Mouse (Mus musculus) C2C12 (cell line): ENCODE results near the gene Nuak1. TPM values are rescaled to one million over a fixed set of nuclear protein-coding genes. Genes with fewer than 3 reads are reported as not detected.

Source experiments
- H3K27me3 ChIP-seq: one replicate; pipeline ENCODE4 v1.6.1; 2011; ENCODE audit not compliant: control insufficient read depth, insufficient read depth, insufficient read length
- H3K36me3 ChIP-seq: one replicate; pipeline ENCODE4 v1.6.1; 2011; ENCODE audit not compliant: control insufficient read depth, insufficient read depth
- H3K4me3 ChIP-seq: one replicate; pipeline ENCODE4 v1.5.1; 2011; ENCODE audit warnings: mild to moderate bottlenecking, control low read depth; ENCODE audit not compliant: poor library complexity, insufficient read depth, severe bottlenecking
- H3K79me2 ChIP-seq: one replicate; pipeline ENCODE4 v1.6.1; 2011; ENCODE audit not compliant: control insufficient read depth, insufficient read depth
- H3K79me3 ChIP-seq: one replicate; pipeline ENCODE4 v1.6.1; 2011; ENCODE audit warnings: low read depth, control low read depth
- H3ac ChIP-seq: one replicate; pipeline ENCODE3; 2011; ENCODE audit warnings: low read depth; ENCODE audit not compliant: control insufficient read depth, insufficient read length
- CEBPB ChIP-seq: IDR thresholded peaks from one replicate; pipeline ENCODE4 v1.6.1; 2011; ENCODE audit warnings: low read depth, mild to moderate bottlenecking, control low read depth, moderate library complexity
- CTCF ChIP-seq: IDR thresholded peaks from one replicate; pipeline ENCODE4 v1.5.1; 2011; ENCODE audit not compliant: control insufficient read depth, insufficient read depth, insufficient read length
- FOSL1 ChIP-seq: IDR thresholded peaks from one replicate; pipeline ENCODE4 v1.8.0; 2011; ENCODE audit warnings: mild to moderate bottlenecking, low read length; ENCODE audit not compliant: poor library complexity, insufficient read depth, severe bottlenecking
- MAX ChIP-seq: IDR thresholded peaks from one replicate; pipeline ENCODE4 v1.6.1; 2011; ENCODE audit warnings: mild to moderate bottlenecking, control low read depth
- MYOD1 ChIP-seq: IDR thresholded peaks from one replicate; pipeline ENCODE4 v1.6.1; 2011; ENCODE audit warnings: low read depth; ENCODE audit not compliant: control insufficient read depth, insufficient read length
- MYOG ChIP-seq: IDR thresholded peaks from one replicate; pipeline ENCODE4 v1.6.1; 2011; ENCODE audit not compliant: control insufficient read depth, insufficient read length; ENCODE audit errors: extremely low read depth
- USF1 ChIP-seq: IDR thresholded peaks from one replicate; pipeline ENCODE4 v1.6.1; 2011; ENCODE audit warnings: low read depth, mild to moderate bottlenecking, control low read depth, moderate library complexity
- polyA plus RNA-seq: library from polyadenylated mRNA; unstranded; fragments of >200 nt; fragmentation: generic; extraction: Trizol; gene quantifications from one replicate; pipeline ENCODE4 v1.2.1, GENCODE M21; 2012; ENCODE audit warnings: missing spikeins

Nuak1 gene
- polyA plus RNA-seq, 1 experiment: 15.2 TPM

DNA sequence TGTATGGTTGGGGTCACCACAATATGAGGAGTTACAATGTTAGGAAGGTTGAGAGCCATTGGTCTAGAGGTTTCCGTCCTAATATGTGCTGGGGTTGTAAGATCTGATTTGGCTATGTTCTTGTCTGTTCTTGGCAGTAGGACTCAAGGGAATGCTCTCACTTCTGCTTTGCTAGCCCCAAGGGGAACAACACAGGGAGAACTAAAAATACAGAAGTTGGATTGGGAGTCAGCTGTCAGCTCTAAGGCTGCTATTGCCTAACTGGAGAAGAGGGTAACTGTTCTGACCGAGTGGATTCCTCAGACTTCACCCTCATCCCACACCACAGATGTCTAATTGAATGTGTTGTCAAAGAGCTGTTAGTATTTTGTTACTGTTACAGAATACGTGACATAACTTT, 101.6 kb downstream of the Nuak1 start:
- Histone ChIP-seq H3K79me2 (no peaks in the 10 kb centered on the region), H3K27me3 (no peaks in the 10 kb centered on the region), H3K36me3 (no peaks in the 10 kb centered on the region), H3K79me3 (no peaks in the 10 kb centered on the region), H3K4me3 (no peak overlapping the region), H3ac (no peak overlapping the region)
- TF ChIP-seq MAX: no peak

DNA sequence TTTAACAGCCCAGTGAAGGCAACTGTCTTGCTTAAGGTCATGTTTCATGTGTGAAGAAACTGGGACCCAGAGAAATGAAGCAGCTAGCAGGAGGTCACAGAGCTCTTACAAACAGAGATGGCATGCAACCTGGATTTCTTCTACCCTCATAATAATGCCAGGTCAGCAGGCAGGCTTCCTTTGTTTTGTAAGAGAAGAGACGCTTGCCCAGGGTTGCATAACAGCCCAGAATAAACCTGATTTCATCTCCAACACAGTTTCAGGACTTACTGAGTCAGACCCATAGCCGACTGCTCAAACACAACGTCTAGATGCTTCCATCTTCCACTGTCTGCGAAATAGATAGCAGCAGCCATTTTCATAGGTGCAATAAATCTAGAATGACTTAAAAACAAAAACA, 105.0 kb downstream of the Nuak1 start:
- Histone ChIP-seq H3K36me3 (no peaks in the 10 kb centered on the region), H3K27me3 (no peaks in the 10 kb centered on the region), H3K79me2 (no peaks in the 10 kb centered on the region), H3ac (no peak overlapping the region), H3K4me3 (no peak overlapping the region), H3K79me3 (no peaks in the 10 kb centered on the region)
- TF ChIP-seq CTCF (no peak), CEBPB (no peak), MAX (no peak), MYOD1 (no peak), MYOG (no peak), USF1 (no peak), FOSL1 (no peak)

DNA sequence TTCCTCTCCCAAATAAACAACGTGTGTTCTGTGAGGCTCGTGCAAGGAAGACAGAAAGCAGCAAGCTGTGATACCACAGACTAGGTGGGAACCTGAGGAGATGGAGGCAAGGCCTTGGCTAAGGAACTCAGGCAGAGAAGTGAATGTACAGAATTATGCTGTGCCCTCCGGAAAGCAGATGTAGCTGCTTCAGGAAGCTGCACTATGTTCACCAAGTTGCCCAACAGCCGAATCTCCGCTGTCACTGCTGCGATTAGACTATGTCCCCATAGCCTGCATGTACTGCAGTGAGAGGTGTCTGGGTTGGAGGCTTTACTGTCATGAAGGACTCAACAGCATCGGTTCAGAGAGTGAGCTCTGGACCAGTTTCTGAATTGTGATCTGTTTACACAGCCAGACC, 110.6 kb downstream of the Nuak1 start:
- Histone ChIP-seq H3K79me3 (no peaks in the 10 kb centered on the region), H3K79me2 (no peaks in the 10 kb centered on the region), H3ac (no peak overlapping the region), H3K36me3 (no peaks in the 10 kb centered on the region), H3K4me3 (no peak overlapping the region), H3K27me3 (no peaks in the 10 kb centered on the region)
- TF ChIP-seq CTCF (no peak), MYOG (no peak), MYOD1 (no peak), FOSL1 (no peak), CEBPB (no peak), USF1 (no peak), MAX (no peak)

DNA sequence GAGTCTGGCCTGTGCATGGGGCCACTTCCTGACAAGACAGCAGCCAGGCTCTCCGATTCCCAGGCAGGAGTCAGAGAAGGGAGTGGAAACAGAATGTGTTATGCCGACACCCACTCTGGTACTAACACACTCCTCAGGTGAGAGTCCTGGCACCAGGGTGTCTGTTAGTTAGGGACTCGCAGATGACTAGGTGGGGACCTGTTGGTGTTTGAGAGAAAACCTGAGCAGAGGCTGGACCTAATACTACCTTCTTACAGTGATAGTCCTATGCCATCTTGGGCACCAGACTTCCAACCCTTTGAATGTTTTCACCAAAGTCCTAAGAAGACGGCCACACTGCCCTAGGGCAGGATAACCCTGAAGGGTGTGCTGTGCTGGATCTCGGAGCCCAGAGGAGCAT, 111.1 kb downstream of the Nuak1 start:
- Histone ChIP-seq H3K36me3 (no peaks in the 10 kb centered on the region), H3K79me3 (no peaks in the 10 kb centered on the region), H3ac (no peak overlapping the region), H3K79me2 (no peaks in the 10 kb centered on the region), H3K27me3 (no peaks in the 10 kb centered on the region), H3K4me3 (no peak overlapping the region)
- no peak for TF ChIP-seq MAX
- TF ChIP-seq CEBPB: no peak
- TF ChIP-seq MYOD1: no peak
- no peak for TF ChIP-seq MYOG
- TF ChIP-seq CTCF: no peak
- no peak for TF ChIP-seq USF1
- no peak for TF ChIP-seq FOSL1

DNA sequence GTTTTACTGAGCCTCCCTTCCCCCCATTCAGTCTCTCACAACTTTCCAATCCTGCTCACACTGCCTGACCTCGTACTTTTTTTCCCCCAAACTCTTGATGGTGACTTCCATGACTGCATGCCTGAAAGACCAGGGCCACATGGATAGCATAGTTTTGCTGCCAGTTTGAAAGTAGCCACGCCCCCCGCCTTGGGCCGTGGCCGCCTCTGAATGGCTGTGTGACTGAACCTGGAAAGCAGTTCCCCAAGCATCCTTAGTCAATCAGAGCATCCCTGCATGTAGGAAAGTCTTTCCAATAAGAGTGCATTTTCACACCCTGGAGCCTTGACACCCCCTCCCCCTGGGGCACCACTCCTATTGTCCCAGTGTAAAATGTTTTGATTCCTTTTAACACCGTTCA, 116.4 kb downstream of the Nuak1 start:
- no peak for TF ChIP-seq CEBPB
- TF ChIP-seq MYOD1: no peak
- H3K27me3 ChIP-seq: no peaks in the 10 kb centered on the region
- H3K79me3 ChIP-seq: no peaks in the 10 kb centered on the region
- H3ac ChIP-seq: no peak overlapping the region
- H3K4me3 ChIP-seq: no peak overlapping the region
- no peaks in the 10 kb centered on the region for H3K79me2 ChIP-seq
- no peaks in the 10 kb centered on the region for H3K36me3 ChIP-seq

Other genes with a start within 250 kb of the Nuak1 start
- gene Ckap4, start 93.5 kb upstream of the Nuak1 start, polyA plus RNA-seq: 106 TPM
- 0.91 TPM for gene Tcp11l2, start 136.0 kb upstream of the Nuak1 start, polyA plus RNA-seq
- 9.5 TPM for gene Polr3b, start 181.7 kb upstream of the Nuak1 start, polyA plus RNA-seq